Mouse (Mus musculus) kidney, postnatal 0 days (tissue): ENCODE measurements around the gene Dnajc8. TPM values are rescaled to one million over a fixed set of nuclear protein-coding genes. Genes with fewer than 3 reads are reported as not detected.

ENCODE experiments used
- ATAC-seq: fragments of 200-750 bp; cut with Nextera tagmentation; replicated peaks from 2 replicates; pipeline ENCODE4 v1.8.0; 2017; ENCODE audit warnings: low read depth, moderate number of reproducible peaks, moderate TSS enrichment, moderate library complexity; ENCODE audit not compliant: low FRiP score
- DNase-seq: peaks from one replicate; pipeline ENCODE4 v3.0.0-alpha.2; 2016; ENCODE audit warnings: low spot score
- H3K27ac ChIP-seq: fragments of 300-500 bp; sonication (generic); 2 replicates; pipeline ENCODE4 v1.5.1; 2014; ENCODE audit warnings: mild to moderate bottlenecking
- H3K27me3 ChIP-seq: fragments of 300-500 bp; sonication (generic); 2 replicates; pipeline ENCODE4 v1.6.1; 2014; ENCODE audit warnings: low read length, mixed read lengths; ENCODE audit not compliant: insufficient read depth
- H3K36me3 ChIP-seq: fragments of 300-500 bp; sonication (generic); 2 replicates; pipeline ENCODE4 v1.6.1; 2014; ENCODE audit warnings: low read length, mixed read lengths; ENCODE audit not compliant: insufficient read depth
- H3K4me1 ChIP-seq: fragments of 300-500 bp; sonication (generic); replicated peaks from 2 replicates; pipeline ENCODE4 v1.6.1; 2014; ENCODE audit warnings: antibody characterized with exemption, low read length, mixed read lengths; ENCODE audit not compliant: insufficient read depth
- H3K4me2 ChIP-seq: fragments of 300-500 bp; sonication (generic); 2 replicates; pipeline ENCODE4 v1.6.1; 2014; ENCODE audit warnings: mild to moderate bottlenecking, low read length, moderate library complexity, mixed read lengths
- H3K4me3 ChIP-seq: fragments of 300-500 bp; sonication (generic); replicated peaks from 2 replicates; pipeline ENCODE4 v1.5.1; 2014; ENCODE audit warnings: low read depth, low read length
- H3K9ac ChIP-seq: fragments of 300-500 bp; sonication (generic); 2 replicates; pipeline ENCODE4 v1.6.1; 2014; ENCODE audit warnings: low read depth, low read length
- H3K9me3 ChIP-seq: fragments of 300-500 bp; sonication (generic); replicated peaks from 2 replicates; pipeline ENCODE4 v1.6.1; 2016; ENCODE audit warnings: low read length, inconsistent platforms, mixed read lengths
- CTCF ChIP-seq: IDR thresholded peaks from 2 replicates; pipeline ENCODE4 v1.5.1; 2016; ENCODE audit warnings: antibody characterized with exemption, low read depth, mild to moderate bottlenecking, moderate library complexity
- WGBS: fragments of 180-500 bp; shearing (Covaris S2); extraction: QIAGEN DNeasy Blood & Tissue Kit; methylation state at CpG from one replicate; pipeline ENCODE4 v1.1.7; 2014; 5-methylcytosine and 5-hydroxymethylcytosine counted together
- polyA plus RNA-seq: library from polyadenylated mRNA; unstranded; fragments of >200 nt; fragmentation: Nextera tagmentation; extraction: Ambion mirVana; gene quantifications from 2 replicates; pipeline ENCODE4 v1.2.1, GENCODE M21; 2015

Gene Dnajc8
- polyA plus RNA-seq, 1 experiment from 2014 or later: 170 TPM

- no peaks in the 10 kb centered on the region for H3K9me3 ChIP-seq
- no peak overlapping the region for H3K4me3 ChIP-seq
- ATAC-seq: no peak
- no peaks in the 10 kb centered on the region for H3K27me3 ChIP-seq
- no peak for TF ChIP-seq CTCF
- no peak for DNase-seq
- H3K9ac ChIP-seq: no peak overlapping the region
- peak overlapping the region; percentile 50 for H3K27ac ChIP-seq
- H3K4me2 ChIP-seq: no peak overlapping the region
- 58% methylated on average over 10 of the region's 10 CpGs for WGBS
- H3K4me1 ChIP-seq: no peaks in the 10 kb centered on the region; the same call in 1 of the 2 replicates
- peaks cover 45% of the 10 kb centered on the region for H3K36me3 ChIP-seq
These were observed 42.9 kb upstream of the Dnajc8 start for GRCm38 (mm10) chr4:132492178-132493060.

- Histone ChIP-seq H3K9me3 (no peaks in the 10 kb centered on the region), H3K9ac (no peak overlapping the region), H3K27ac (no peak overlapping the region), H3K4me3 (no peak overlapping the region), H3K4me2 (no peak overlapping the region), H3K4me1 (no peaks in the 10 kb centered on the region; the same call in 1 of the 2 replicates), H3K36me3 (peaks cover 58% of the 10 kb centered on the region), H3K27me3 (no peaks in the 10 kb centered on the region)
- ATAC-seq (no peak), DNase-seq (no peak)
- no peak for TF ChIP-seq CTCF
- 86% methylated on average over 20 of the region's 20 CpGs for WGBS
These were observed 41.0 kb upstream of the Dnajc8 start for GRCm38 (mm10) chr4:132494271-132494918.

- Histone ChIP-seq H3K4me3 (no peak overlapping the region), H3K27ac (no peak overlapping the region), H3K4me2 (no peak overlapping the region), H3K9me3 (no peaks in the 10 kb centered on the region), H3K4me1 (peaks cover 6% of the 10 kb centered on the region; the same call in 1 of the 2 replicates), H3K36me3 (peaks cover 24% of the 10 kb centered on the region), H3K9ac (no peak overlapping the region), H3K27me3 (no peaks in the 10 kb centered on the region)
- ATAC-seq (no peak), DNase-seq (no peak)
- TF ChIP-seq CTCF: no peak
- WGBS: 95% methylated on average over 6 of the region's 6 CpGs
These were observed 33.7 kb upstream of the Dnajc8 start for GRCm38 (mm10) chr4:132501639-132502038.

- H3K9me3 ChIP-seq: no peaks in the 10 kb centered on the region
- DNase-seq: no peak
- WGBS: 61% methylated on average over 11 of the region's 11 CpGs
- 0 out of 2 replicates have a peak overlapping the region, but pooled peaks have one; percentile 3 for H3K27ac ChIP-seq
- H3K4me1 ChIP-seq: peaks cover 11% of the 10 kb centered on the region; the same call in 1 of the 2 replicates
- H3K4me2 ChIP-seq: no peak overlapping the region
- no peak; the same call in 1 of the 2 replicates for ATAC-seq
- TF ChIP-seq CTCF: no peak
- no peaks in the 10 kb centered on the region for H3K27me3 ChIP-seq
- H3K36me3 ChIP-seq: peaks cover 9% of the 10 kb centered on the region
- no peak overlapping the region for H3K9ac ChIP-seq
- H3K4me3 ChIP-seq: no peak overlapping the region
These were observed 32.0 kb upstream of the Dnajc8 start for GRCm38 (mm10) chr4:132503344-132503743.

- H3K27me3 ChIP-seq: no peaks in the 10 kb centered on the region
- no peak overlapping the region for H3K4me2 ChIP-seq
- H3K4me1 ChIP-seq: peaks cover 16% of the 10 kb centered on the region
- no peak for TF ChIP-seq CTCF
- ATAC-seq (no peak), DNase-seq (no peak)
- no peak overlapping the region for H3K27ac ChIP-seq
- H3K36me3 ChIP-seq: no peaks in the 10 kb centered on the region
- H3K9ac ChIP-seq: no peak overlapping the region
- H3K4me3 ChIP-seq: no peak overlapping the region
- no peaks in the 10 kb centered on the region for H3K9me3 ChIP-seq
- WGBS: 63% methylated on average over 6 of the region's 6 CpGs
These were observed 30.2 kb upstream of the Dnajc8 start for GRCm38 (mm10) chr4:132505034-132505738.

GRCm38 (mm10) chr4:132505800-132506199 is 29.6 kb upstream of the Dnajc8 start:
- ATAC-seq: no peak
- Histone ChIP-seq H3K27me3 (no peaks in the 10 kb centered on the region), H3K27ac (no peak overlapping the region), H3K4me2 (no peak overlapping the region), H3K4me1 (peaks cover 16% of the 10 kb centered on the region), H3K9ac (no peak overlapping the region), H3K36me3 (no peaks in the 10 kb centered on the region), H3K9me3 (no peaks in the 10 kb centered on the region), H3K4me3 (no peak overlapping the region)
- no peak for DNase-seq
- 52% methylated on average over 10 of the region's 10 CpGs for WGBS
- no peak for TF ChIP-seq CTCF
